Mouse (Mus musculus) adrenal gland, postnatal 36 days (tissue): ENCODE results near the gene Crb3. TPM values are rescaled to one million over a fixed set of nuclear protein-coding genes. Genes with fewer than 3 reads are reported as not detected.
"Not testable (repeated sequence)": the region's sequence is repeated elsewhere in the genome, so short reads cannot be mapped to it uniquely, and the experiment has no call there.

ENCODE experiments used
- DNase-seq, 2 experiments: peaks; one replicate each; pipeline ENCODE4 v3.0.0; 2021; ENCODE audit warnings: mixed read lengths in 1 of 2
- long read RNA-seq, 2 experiments: library from polyadenylated mRNA; stranded (forward); transcript quantifications; one replicate each; pipeline ENCODE4 v2.0.0; 2021; ENCODE audit warnings: borderline sequencing depth in 2 of 2
- total RNA-seq, 2 experiments: library from RNA; stranded (reverse); gene quantifications; 2 replicates each; pipeline ENCODE4 v1.2.3; 2021

The Crb3 gene
- under 1 TPM in 1 of 2 experiments, not detected in 1; 0.82 TPM for total RNA-seq
- long read RNA-seq, experiment 1, partial matches to known transcripts: 0 of 1 reads
- long read RNA-seq, experiment 1, other reads (novel, unspliced or antisense): 1 of 1 reads
- long read RNA-seq, experiment 2, partial matches to known transcripts: 0 of 1 reads
- long read RNA-seq, experiment 2, other reads (novel, unspliced or antisense): 0 of 1 reads

DNA sequence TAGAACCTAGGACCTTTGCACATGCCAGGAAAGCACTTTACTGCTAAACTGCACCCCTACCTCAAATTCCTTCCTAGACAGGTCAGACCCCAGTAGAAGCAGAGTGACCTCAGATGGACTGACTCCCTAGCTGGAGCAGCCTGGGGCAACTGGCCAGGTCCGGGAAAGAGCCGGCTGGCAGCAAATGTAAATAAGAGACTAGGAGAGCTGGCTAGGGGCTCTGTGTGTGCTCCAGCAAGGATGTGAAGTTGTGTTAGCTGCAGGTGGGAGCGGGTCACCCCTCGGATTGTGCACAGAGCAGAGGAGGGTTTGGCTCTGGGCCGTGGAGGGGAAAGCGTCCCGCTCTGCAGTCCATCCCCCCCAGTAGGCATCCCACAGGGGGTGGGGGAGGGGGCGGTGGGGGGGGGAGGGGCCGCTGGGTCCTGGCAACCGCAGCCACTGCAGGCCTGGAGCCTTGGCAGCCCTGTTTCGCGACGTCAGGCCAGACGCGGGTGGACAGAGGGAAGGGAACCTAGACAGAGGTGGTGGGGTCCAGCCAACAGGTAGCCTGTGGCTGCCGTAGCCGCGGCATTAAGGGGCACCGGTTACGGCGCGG lies at the start of gene Crb3:
Gene Crb3, plus strand, starts transcription at position 215 of the 595 bp plus-strand sequence.
- DNase-seq: peak; percentile 33 to 62

- DNase-seq: no peak
These were observed 48.0 kb upstream of the Crb3 start for GRCm38 (mm10) chr17:57010911-57011235.

- peak; percentile 90 to 91 for DNase-seq
These were observed 47.4 kb upstream of the Crb3 start, which contains the start of the genes Gtf2f1 and Gm17949 for GRCm38 (mm10) chr17:57011236-57012141. Gtf2f1 (minus strand) TSS chr17:57011288. Gm17949 (plus strand) TSS chr17:57011469.

DNA sequence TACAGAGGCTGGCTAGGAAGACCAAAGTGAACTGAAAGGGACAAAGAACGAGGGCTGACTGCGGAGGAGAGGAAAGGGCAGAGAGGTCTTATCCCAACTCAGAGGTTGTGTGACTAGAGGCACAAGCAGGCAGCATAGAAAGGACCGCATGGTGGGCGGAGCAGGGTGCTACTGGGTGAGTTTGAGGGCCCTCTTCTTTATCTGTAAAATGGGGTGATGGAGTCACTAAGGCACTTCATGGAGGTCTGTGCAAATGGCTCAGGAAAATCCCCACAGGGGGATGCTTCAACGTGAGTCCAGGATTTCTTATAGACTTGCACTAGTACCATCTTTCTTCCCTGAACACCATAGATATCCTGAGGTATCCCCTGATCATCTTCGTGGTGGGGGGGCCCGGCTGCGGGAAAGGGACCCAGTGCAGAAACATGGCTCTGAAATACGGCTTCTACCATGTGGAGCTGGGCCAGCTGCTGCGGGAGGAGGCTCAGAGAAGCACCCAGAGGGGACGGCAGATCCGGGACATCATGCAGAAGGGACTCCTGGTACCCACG lies 46.6 kb upstream of the Crb3 start:
- no peak for DNase-seq

DNA sequence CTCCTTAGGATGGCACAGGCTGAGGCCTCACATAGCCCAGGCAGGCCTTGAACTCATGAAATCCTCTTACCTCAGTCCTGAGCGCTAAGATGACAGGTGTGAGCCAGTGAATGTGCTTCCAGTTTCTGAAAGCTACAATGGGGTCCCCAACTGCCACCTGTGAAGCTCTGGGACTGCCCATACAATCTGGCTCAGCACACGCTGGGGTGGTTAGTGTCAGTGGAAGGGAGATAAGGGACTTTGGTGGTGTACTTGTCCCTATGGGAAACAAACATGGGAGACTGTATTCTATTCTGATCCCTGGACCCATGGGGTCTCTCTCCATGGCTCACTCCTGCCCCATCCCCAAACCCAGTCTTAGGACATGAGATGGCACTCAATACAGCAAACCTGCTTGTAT lies 39.2 kb upstream of the Crb3 start:
- DNase-seq: no peak

DNA sequence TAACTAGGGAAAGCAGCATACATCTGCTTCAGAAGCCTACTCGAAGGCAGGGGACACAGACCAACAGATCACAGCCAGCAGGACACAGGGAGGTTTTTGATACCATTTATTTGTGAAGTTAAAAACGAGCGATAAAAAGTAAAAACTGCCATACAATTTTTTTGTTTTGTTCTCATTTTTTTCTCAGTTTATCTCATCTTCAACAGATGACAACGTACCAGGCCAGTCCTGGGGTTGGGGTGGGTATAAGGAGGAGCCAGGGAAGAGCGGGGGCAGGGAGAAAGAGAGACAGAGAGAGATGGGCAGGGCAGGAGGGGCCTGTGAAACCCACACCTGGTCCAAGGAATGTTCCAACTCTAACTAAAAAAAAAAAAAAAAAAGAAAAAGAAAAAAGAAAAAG lies 37.9 kb upstream of the Crb3 start:
- DNase-seq: no peak

- no peak for DNase-seq
These were observed 31.4 kb upstream of the Crb3 start for GRCm38 (mm10) chr17:57027471-57027870.

- DNase-seq: peak; percentile 49 to 58
These were observed 29.2 kb upstream of the Crb3 start for GRCm38 (mm10) chr17:57029691-57030090.

DNA sequence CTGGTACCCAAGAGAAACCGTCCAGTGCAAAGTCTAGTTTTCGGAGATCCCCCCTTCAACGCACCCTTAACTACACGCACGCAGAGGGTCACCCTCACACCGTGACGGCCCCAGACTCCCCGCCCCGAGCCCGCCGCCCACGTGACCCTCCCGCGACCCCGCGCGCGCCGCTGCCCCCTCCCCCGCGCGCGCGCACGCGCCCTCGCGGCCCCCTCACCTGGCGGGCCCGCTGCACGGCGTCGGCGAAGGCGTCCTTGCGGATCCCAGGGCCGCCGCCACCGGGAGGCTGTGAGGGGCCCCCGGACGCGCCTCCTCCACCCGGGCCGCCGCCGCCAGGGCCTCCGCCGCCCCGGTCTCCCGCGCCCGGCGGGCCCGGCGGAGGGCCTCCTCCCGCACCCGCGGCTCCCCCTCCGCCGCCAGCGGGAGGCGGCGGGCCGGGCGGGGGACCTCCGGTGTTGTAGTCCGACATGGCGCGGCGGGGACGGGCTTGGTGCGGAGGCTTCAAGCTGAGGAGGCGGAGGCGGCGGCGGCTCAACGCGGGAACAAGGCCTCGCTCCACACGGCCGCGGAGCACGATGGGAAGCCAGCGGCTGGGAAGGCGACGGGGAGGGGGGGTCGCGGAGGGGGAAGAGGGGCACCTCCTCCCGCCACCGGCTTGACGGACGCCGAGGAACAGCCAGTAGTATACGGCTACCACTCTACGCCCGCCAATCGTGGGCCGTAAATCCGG lies 27.8 kb upstream of the Crb3 start, which contains the start of gene Khsrp:
Gene Khsrp, minus strand, starts transcription at position 592 of the 730 bp plus-strand sequence.
- DNase-seq: peak; percentile 42 to 68

- peak; percentile 98 to 99 for DNase-seq
These were observed 27.1 kb upstream of the Crb3 start for GRCm38 (mm10) chr17:57031661-57032420.

- DNase-seq: no peak
These were observed 26.1 kb upstream of the Crb3 start for GRCm38 (mm10) chr17:57032854-57033253.

GRCm38 (mm10) chr17:57038978-57039377 lies 19.9 kb upstream of the Crb3 start:
- no peak for DNase-seq

DNA sequence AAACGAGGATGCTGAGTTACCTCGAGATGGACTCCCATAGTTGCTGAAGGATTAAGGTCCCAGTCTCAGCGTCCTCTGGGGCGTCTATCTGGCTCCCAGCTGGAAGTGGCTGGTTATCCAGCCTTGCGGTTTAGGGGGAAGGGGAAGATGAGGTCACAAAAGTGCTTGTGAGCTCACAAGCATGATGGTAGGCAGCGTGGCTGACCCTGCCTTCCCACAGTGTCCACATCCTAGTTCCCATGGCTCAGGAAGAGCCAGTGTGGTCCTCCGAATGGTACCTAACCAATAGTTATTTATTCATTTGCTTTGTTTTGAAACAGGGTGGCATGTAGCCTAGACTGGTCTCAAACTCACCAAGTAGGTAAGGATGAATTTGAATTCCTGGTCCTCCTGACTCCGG lies 17.4 kb upstream of the Crb3 start, which contains the start of gene Slc25a41:
Gene Slc25a41, minus strand, starts transcription at position 101 of the 400 bp plus-strand sequence.
- DNase-seq: no peak

- no peak for DNase-seq
These were observed 11.5 kb upstream of the Crb3 start for GRCm38 (mm10) chr17:57047406-57047805.

DNA sequence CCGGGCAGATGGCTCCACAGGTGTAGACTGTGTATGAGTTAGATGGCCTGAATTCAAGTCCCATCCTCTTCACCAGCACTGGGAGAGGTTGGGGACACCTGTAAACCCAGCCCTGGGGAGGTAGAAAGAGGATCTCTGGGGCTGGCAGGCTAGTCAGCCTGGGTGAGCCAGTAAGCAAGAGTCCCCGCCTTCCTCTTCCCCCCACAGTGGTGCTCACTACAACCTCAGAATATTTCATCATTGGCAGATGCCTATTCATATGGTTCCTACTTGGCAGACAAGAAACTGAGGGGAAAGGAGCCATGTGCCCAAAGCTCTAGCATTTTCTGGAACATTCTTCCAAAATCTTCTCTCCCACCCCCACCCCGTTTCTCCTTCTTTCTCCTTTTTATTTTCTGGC lies 10.1 kb upstream of the Crb3 start:
- DNase-seq: no peak

DNA sequence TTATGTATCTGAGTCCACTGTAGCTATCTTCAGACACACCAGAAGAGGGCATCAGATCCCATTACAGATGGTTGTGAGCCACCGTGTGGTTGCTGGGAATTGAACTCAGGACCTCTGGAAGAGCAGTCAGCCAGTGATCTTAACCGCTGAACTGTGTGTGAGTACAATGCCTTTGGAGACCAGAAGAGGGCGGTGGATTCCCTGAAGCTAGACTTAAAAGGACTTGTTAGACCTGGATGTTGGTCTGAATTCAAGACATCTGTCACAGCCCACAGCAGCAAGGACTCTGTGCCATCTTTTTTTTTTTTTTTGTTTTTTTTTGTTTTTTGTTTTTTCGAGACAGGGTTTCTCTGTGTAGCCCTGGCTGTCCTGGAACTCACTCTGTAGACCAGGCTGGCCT lies 7.2 kb upstream of the Crb3 start:
- not testable (repeated sequence) for DNase-seq

DNA sequence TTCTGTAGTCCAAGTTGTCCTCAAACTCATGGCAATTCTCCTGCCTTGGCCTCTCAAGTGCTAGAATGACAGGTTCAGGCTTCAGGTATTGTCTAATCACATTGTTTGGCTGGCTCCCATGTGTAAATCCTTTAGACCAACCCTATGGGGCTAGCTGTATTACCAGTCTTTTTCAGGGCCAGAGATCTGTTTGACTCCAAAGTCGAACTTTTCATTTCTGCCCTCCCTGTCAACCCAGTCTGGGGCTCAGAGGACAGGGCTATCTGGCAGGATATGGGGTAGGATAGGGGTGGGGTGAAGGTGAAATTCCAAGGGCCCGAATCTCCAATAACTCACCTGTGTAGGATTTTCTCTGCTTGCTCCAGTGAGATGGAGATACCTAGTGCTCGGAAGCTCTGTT lies 2.7 kb upstream of the Crb3 start:
- no peak for DNase-seq

GRCm38 (mm10) chr17:57059486-57059977 lies 627 bp downstream of the Crb3 start, which contains the start of gene Slc25a23:
Slc25a23 (minus strand) TSS chr17:57059863.
- DNase-seq: peak; percentile 75 to 83

DNA sequence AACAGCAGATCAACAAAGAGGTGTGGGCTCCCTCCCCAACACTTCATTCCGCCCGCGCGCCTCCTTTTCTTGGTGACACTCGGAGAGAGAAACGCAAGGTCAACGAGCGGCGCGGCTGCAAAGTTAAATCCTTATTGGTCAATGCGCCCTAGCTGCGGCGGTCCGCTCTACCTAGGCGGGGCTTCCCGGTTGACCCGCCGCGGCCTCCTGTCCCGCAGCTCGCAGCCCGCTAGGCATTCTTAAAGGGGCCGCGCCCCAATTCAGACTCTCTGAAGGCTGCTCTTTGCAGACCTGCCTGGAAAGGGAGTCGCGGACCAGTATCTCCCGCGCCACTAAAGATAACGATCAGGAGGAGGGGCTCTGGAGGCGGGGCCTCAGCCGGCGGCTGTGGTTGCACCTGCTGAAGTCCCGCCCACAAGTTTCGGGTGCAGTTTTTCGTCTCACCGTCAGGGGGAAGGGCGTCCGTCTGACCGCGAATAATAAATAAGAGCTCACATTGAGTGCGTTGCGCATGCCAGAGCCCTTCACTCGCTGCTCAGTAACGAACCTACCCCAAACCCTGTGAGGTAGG lies 1.4 kb downstream of the Crb3 start:
- peak; percentile 95 for DNase-seq

- peak; percentile 26 to 36 for DNase-seq
These were observed 2.2 kb downstream of the Crb3 start for GRCm38 (mm10) chr17:57061069-57061468.
